Mouse (Mus musculus) heart, adult 2 months (tissue): ENCODE results near the gene Cdh22.

Experiments used
- CTCF ChIP-seq: fragments of 200-600 bp; IDR thresholded peaks from 2 replicates; pipeline ENCODE4 v1.8.1; 2022; ENCODE audit warnings: antibody characterized with exemption, mild to moderate bottlenecking, moderate library complexity
- POLR2A ChIP-seq: fragments of 200-500 bp; IDR thresholded peaks from 2 replicates; pipeline ENCODE4 v1.6.1; 2011; ENCODE audit warnings: mild to moderate bottlenecking, low read depth, low read length, control low read depth; ENCODE audit not compliant: insufficient read depth

GRCm38 (mm10) chr2:165159055-165159688 is 75.5 kb downstream of the Cdh22 start:
- no peak for TF ChIP-seq POLR2A
- TF ChIP-seq CTCF = no peak
